Mouse (Mus musculus) NIH3T3 (cell line): ENCODE data around the gene Tmem41a.

ENCODE experiments used
- DNase-seq: peaks from one replicate; pipeline ENCODE4 v3.0.0-alpha.2; 2012; ENCODE audit warnings: low read depth

Gene Tmem41a

GRCm38 (mm10) chr16:21901286-21901685 lies 46.1 kb downstream of the Tmem41a start:
- peak; percentile 70 for DNase-seq

- no peak for DNase-seq
Measured at GRCm38 (mm10) chr16:21893890-21894289, 53.5 kb downstream of the Tmem41a start.

GRCm38 (mm10) chr16:21887601-21888000 lies 59.8 kb downstream of the Tmem41a start:
- DNase-seq: no peak
